Mouse (Mus musculus): ENCODE measurements around the gene Cdc42se2.

Gene Cdc42se2

GRCm38 (mm10) chr11:54762735-54763134, 24.7 kb downstream of the Cdc42se2 start:
- Histone ChIP-seq H3K4me3 (replicated peaks; ENCODE audit: low read length) (no peak overlapping the region), H3K27me3 (ENCODE audit: insufficient read depth, low read length) (no peaks in the 10 kb centered on the region), H3K36me3 (ENCODE audit: insufficient read depth, low read length) (no peaks in the 10 kb centered on the region), H3K4me1 (replicated peaks; ENCODE audit: low read depth, low read length) (peaks cover 53% of the 10 kb centered on the region), H3K9me3 (ENCODE audit: low read length) (no peaks in the 10 kb centered on the region)
- TF ChIP-seq CTCF (conservative IDR thresholded peaks at IDR 0.05; ENCODE audit: low read length) (no peak), POU5F1 (IDR thresholded peaks at IDR 0.05; ENCODE audit: borderline replicate concordance, low read length) (no peak), NANOG (IDR thresholded peaks at IDR 0.05; ENCODE audit: borderline replicate concordance, low read length) (no peak)

GRCm38 (mm10) chr11:54757993-54758392, 29.5 kb downstream of the Cdc42se2 start:
- Histone ChIP-seq H3K27me3 (ENCODE audit: insufficient read depth, low read length) (no peaks in the 10 kb centered on the region), H3K4me1 (replicated peaks; ENCODE audit: low read depth, low read length) (peaks cover 23% of the 10 kb centered on the region), H3K36me3 (ENCODE audit: insufficient read depth, low read length) (peaks cover 42% of the 10 kb centered on the region), H3K4me3 (replicated peaks; ENCODE audit: low read length) (no peak overlapping the region), H3K9me3 (ENCODE audit: low read length) (peaks cover 11% of the 10 kb centered on the region)
- TF ChIP-seq POU5F1 (IDR thresholded peaks at IDR 0.05; ENCODE audit: borderline replicate concordance, low read length) (no peak), CTCF (conservative IDR thresholded peaks at IDR 0.05; ENCODE audit: low read length) (no peak), NANOG (IDR thresholded peaks at IDR 0.05; ENCODE audit: borderline replicate concordance, low read length) (no peak)

GRCm38 (mm10) chr11:54755148-54755664, 32.3 kb downstream of the Cdc42se2 start:
- H3K9me3 ChIP-seq (ENCODE audit: low read length): peaks cover 35% of the 10 kb centered on the region
- no peak overlapping the region for H3K4me3 ChIP-seq (replicated peaks; ENCODE audit: low read length)
- H3K36me3 ChIP-seq (ENCODE audit: insufficient read depth, low read length): peaks cover 68% of the 10 kb centered on the region
- no peak for TF ChIP-seq NANOG (IDR thresholded peaks at IDR 0.05; ENCODE audit: borderline replicate concordance, low read length)
- no peak for TF ChIP-seq POU5F1 (IDR thresholded peaks at IDR 0.05; ENCODE audit: borderline replicate concordance, low read length)
- TF ChIP-seq CTCF (conservative IDR thresholded peaks at IDR 0.05; ENCODE audit: low read length): no peak
- no peaks in the 10 kb centered on the region for H3K27me3 ChIP-seq (ENCODE audit: insufficient read depth, low read length)
- peaks cover 18% of the 10 kb centered on the region for H3K4me1 ChIP-seq (replicated peaks; ENCODE audit: low read depth, low read length)

- no peak for TF ChIP-seq NANOG (IDR thresholded peaks at IDR 0.05; ENCODE audit: borderline replicate concordance, low read length)
- no peak for TF ChIP-seq CTCF (conservative IDR thresholded peaks at IDR 0.05; ENCODE audit: low read length)
- no peak for TF ChIP-seq POU5F1 (IDR thresholded peaks at IDR 0.05; ENCODE audit: borderline replicate concordance, low read length)
- no peak overlapping the region for H3K4me3 ChIP-seq (replicated peaks; ENCODE audit: low read length)
- no peaks in the 10 kb centered on the region for H3K27me3 ChIP-seq (ENCODE audit: insufficient read depth, low read length)
- peaks cover 18% of the 10 kb centered on the region for H3K4me1 ChIP-seq (replicated peaks; ENCODE audit: low read depth, low read length)
- H3K9me3 ChIP-seq (ENCODE audit: low read length): peaks cover 35% of the 10 kb centered on the region
- peaks cover 74% of the 10 kb centered on the region for H3K36me3 ChIP-seq (ENCODE audit: insufficient read depth, low read length)
Observed at GRCm38 (mm10) chr11:54754301-54755147, 33.0 kb downstream of the Cdc42se2 start.

- no peak overlapping the region for H3K4me3 ChIP-seq (replicated peaks; ENCODE audit: low read length)
- H3K9me3 ChIP-seq (ENCODE audit: low read length): peaks cover 35% of the 10 kb centered on the region
- TF ChIP-seq POU5F1 (IDR thresholded peaks at IDR 0.05; ENCODE audit: borderline replicate concordance, low read length): no peak
- no peak for TF ChIP-seq NANOG (IDR thresholded peaks at IDR 0.05; ENCODE audit: borderline replicate concordance, low read length)
- TF ChIP-seq CTCF (conservative IDR thresholded peaks at IDR 0.05; ENCODE audit: low read length): no peak
- H3K27me3 ChIP-seq (ENCODE audit: insufficient read depth, low read length): no peaks in the 10 kb centered on the region
- peaks cover 10% of the 10 kb centered on the region for H3K4me1 ChIP-seq (replicated peaks; ENCODE audit: low read depth, low read length)
- peaks cover 84% of the 10 kb centered on the region for H3K36me3 ChIP-seq (ENCODE audit: insufficient read depth, low read length)
Observed at GRCm38 (mm10) chr11:54751502-54751901, 36.0 kb downstream of the Cdc42se2 start.

- H3K27me3 ChIP-seq (ENCODE audit: insufficient read depth, low read length): no peaks in the 10 kb centered on the region
- H3K9me3 ChIP-seq (ENCODE audit: low read length): peaks cover 33% of the 10 kb centered on the region
- no peak for TF ChIP-seq CTCF (conservative IDR thresholded peaks at IDR 0.05; ENCODE audit: low read length)
- no peak for TF ChIP-seq NANOG (IDR thresholded peaks at IDR 0.05; ENCODE audit: borderline replicate concordance, low read length)
- no peak for TF ChIP-seq POU5F1 (IDR thresholded peaks at IDR 0.05; ENCODE audit: borderline replicate concordance, low read length)
- peaks cover 62% of the 10 kb centered on the region for H3K36me3 ChIP-seq (ENCODE audit: insufficient read depth, low read length)
- H3K4me3 ChIP-seq (replicated peaks; ENCODE audit: low read length): no peak overlapping the region
- peaks cover 18% of the 10 kb centered on the region for H3K4me1 ChIP-seq (replicated peaks; ENCODE audit: low read depth, low read length)
Observed at GRCm38 (mm10) chr11:54748891-54749290, 38.6 kb downstream of the Cdc42se2 start.

- H3K4me1 ChIP-seq (replicated peaks; ENCODE audit: low read depth, low read length): peaks cover 22% of the 10 kb centered on the region
- no peak overlapping the region for H3K4me3 ChIP-seq (replicated peaks; ENCODE audit: low read length)
- no peaks in the 10 kb centered on the region for H3K27me3 ChIP-seq (ENCODE audit: insufficient read depth, low read length)
- H3K9me3 ChIP-seq (ENCODE audit: low read length): no peaks in the 10 kb centered on the region
- H3K36me3 ChIP-seq (ENCODE audit: insufficient read depth, low read length): peaks cover 41% of the 10 kb centered on the region
- no peak for TF ChIP-seq CTCF (conservative IDR thresholded peaks at IDR 0.05; ENCODE audit: low read length)
- no peak for TF ChIP-seq NANOG (IDR thresholded peaks at IDR 0.05; ENCODE audit: borderline replicate concordance, low read length)
- no peak for TF ChIP-seq POU5F1 (IDR thresholded peaks at IDR 0.05; ENCODE audit: borderline replicate concordance, low read length)
Observed at GRCm38 (mm10) chr11:54744231-54744630, 43.2 kb downstream of the Cdc42se2 start.

- H3K9me3 ChIP-seq (ENCODE audit: low read length): no peaks in the 10 kb centered on the region
- H3K36me3 ChIP-seq (ENCODE audit: insufficient read depth, low read length): peaks cover 48% of the 10 kb centered on the region
- TF ChIP-seq NANOG (IDR thresholded peaks at IDR 0.05; ENCODE audit: borderline replicate concordance, low read length): no peak
- no peak for TF ChIP-seq POU5F1 (IDR thresholded peaks at IDR 0.05; ENCODE audit: borderline replicate concordance, low read length)
- no peak for TF ChIP-seq CTCF (conservative IDR thresholded peaks at IDR 0.05; ENCODE audit: low read length)
- peaks cover 22% of the 10 kb centered on the region for H3K4me1 ChIP-seq (replicated peaks; ENCODE audit: low read depth, low read length)
- no peak overlapping the region for H3K4me3 ChIP-seq (replicated peaks; ENCODE audit: low read length)
- H3K27me3 ChIP-seq (ENCODE audit: insufficient read depth, low read length): no peaks in the 10 kb centered on the region
Observed at GRCm38 (mm10) chr11:54741330-54741729, 46.1 kb downstream of the Cdc42se2 start.

Measured in E14TG2a.4 (cell line).